Mouse (Mus musculus) olfactory bulb, adult 2 months (tissue): Measurements from ENCODE around the gene Dscam.

Experiments used
- CTCF ChIP-seq: fragments of 200-500 bp; IDR thresholded peaks from 2 replicates; pipeline ENCODE4 v1.5.1; 2012; ENCODE audit warnings: low read depth, mild to moderate bottlenecking, low read length, moderate library complexity; ENCODE audit not compliant: insufficient read depth
- POLR2A ChIP-seq: fragments of 200-500 bp; IDR thresholded peaks from 2 replicates; pipeline ENCODE4 v1.6.1; 2012; ENCODE audit warnings: mild to moderate bottlenecking, low read depth, low read length, moderate library complexity; ENCODE audit not compliant: insufficient read depth

GRCm38 (mm10) chr16:96671603-96672374 lies 498.8 kb downstream of the Dscam start:
- no peak for TF ChIP-seq POLR2A
- TF ChIP-seq CTCF, result no peak
